Mouse (Mus musculus) midbrain, embryonic 16.5 days (tissue): Measurements from ENCODE around the gene Olfr316. TPM values are rescaled to one million over a fixed set of nuclear protein-coding genes. Genes with fewer than 3 reads are reported as not detected.
"Not testable (repeated sequence)": the region's sequence is repeated elsewhere in the genome, so short reads cannot be mapped to it uniquely, and the experiment has no call there.

Source experiments
- ATAC-seq: fragments of 200-750 bp; cut with Nextera tagmentation; 2 replicates; pipeline ENCODE4 v1.8.0; 2017; ENCODE audit warnings: moderate TSS enrichment
- H3K27ac ChIP-seq: fragments of 300-500 bp; sonication (generic); 2 replicates; pipeline ENCODE4 v1.5.1; 2014; ENCODE audit warnings: mild to moderate bottlenecking, low read length, mixed read lengths
- H3K27me3 ChIP-seq: fragments of 300-500 bp; sonication (generic); 2 replicates; pipeline ENCODE4 v1.6.1; 2014; ENCODE audit warnings: low read depth, low read length, mixed read lengths; ENCODE audit not compliant: control insufficient read depth, insufficient read depth
- H3K36me3 ChIP-seq: fragments of 300-500 bp; sonication (generic); 2 replicates; pipeline ENCODE4 v1.6.1; 2014; ENCODE audit warnings: mild to moderate bottlenecking, low read length, moderate library complexity, mixed read lengths; ENCODE audit not compliant: control insufficient read depth, insufficient read depth
- H3K4me1 ChIP-seq: fragments of 300-500 bp; sonication (generic); 2 replicates; pipeline ENCODE4 v1.6.1; 2014; ENCODE audit warnings: mild to moderate bottlenecking, low read length, mixed read lengths; ENCODE audit not compliant: control insufficient read depth, insufficient read depth
- H3K4me2 ChIP-seq: fragments of 300-500 bp; sonication (generic); 2 replicates; pipeline ENCODE4 v1.6.1; 2014; ENCODE audit warnings: mild to moderate bottlenecking, low read length, mixed read lengths
- H3K4me3 ChIP-seq: fragments of 300-500 bp; sonication (generic); 2 replicates; pipeline ENCODE4 v1.5.1; 2014; ENCODE audit warnings: low read depth, mild to moderate bottlenecking, low read length, moderate library complexity, mixed read lengths
- H3K9ac ChIP-seq: fragments of 300-500 bp; sonication (generic); 2 replicates; pipeline ENCODE4 v1.6.1; 2014; ENCODE audit warnings: low read depth, low read length, mixed read lengths
- H3K9me3 ChIP-seq: fragments of 300-500 bp; sonication (generic); replicated peaks from 2 replicates; pipeline ENCODE4 v1.6.1; 2014; ENCODE audit warnings: mild to moderate bottlenecking, low read length, mixed read lengths; ENCODE audit not compliant: control insufficient read depth, poor library complexity, severe bottlenecking
- WGBS: fragments of 180-500 bp; shearing (Covaris S2); extraction: QIAGEN DNeasy Blood & Tissue Kit; methylation state at CpG from one replicate; pipeline ENCODE4 v1.1.7; 2014; 5-methylcytosine and 5-hydroxymethylcytosine counted together
- polyA plus RNA-seq: library from polyadenylated mRNA; unstranded; fragments of >200 nt; fragmentation: Nextera tagmentation; extraction: Ambion mirVana; gene quantifications from 2 replicates; pipeline ENCODE4 v1.2.1, GENCODE M21; 2015

Gene Olfr316
- polyA plus RNA-seq: not detected in 2 replicates

- H3K9me3 ChIP-seq: no peaks in the 10 kb centered on the region
- H3K4me1 ChIP-seq: no peaks in the 10 kb centered on the region
- H3K4me2 ChIP-seq: no peak within 1 kb of the TSS
- H3K9ac ChIP-seq: no peak within 1 kb of the TSS
- no peaks in the 10 kb centered on the region for H3K36me3 ChIP-seq
- no peaks in the 10 kb centered on the region for H3K27me3 ChIP-seq
- ATAC-seq: no peak
- no peak within 1 kb of the TSS for H3K4me3 ChIP-seq
- H3K27ac ChIP-seq: no peak within 1 kb of the TSS
- 94% methylated on average over 2 of the region's 2 CpGs for WGBS
These were observed at the start of gene Olfr316 for GRCm38 (mm10) chr11:58752434-58752833. Olfr316 (plus strand) TSS chr11:58752734.

- no peak for ATAC-seq
- 81% methylated on average over 11 of the region's 11 CpGs for WGBS
These were observed 43.4 kb upstream of the Olfr316 start for GRCm38 (mm10) chr11:58709086-58709485.

GRCm38 (mm10) chr11:58717723-58718122, 34.8 kb upstream of the Olfr316 start:
- H3K36me3 ChIP-seq, H3K4me1 ChIP-seq, H3K4me3 ChIP-seq, H3K27ac ChIP-seq, H3K27me3 ChIP-seq, ATAC-seq, H3K4me2 ChIP-seq, H3K9ac ChIP-seq, H3K9me3 ChIP-seq: not testable (repeated sequence)
- 91% methylated on average over 7 of the region's 7 CpGs for WGBS

More at GRCm38 (mm10) chr11:58709086-58709485, 43.4 kb upstream of the Olfr316 start:
- H3K4me3 ChIP-seq: no peak overlapping the region
- H3K27me3 ChIP-seq: no peaks in the 10 kb centered on the region
- no peaks in the 10 kb centered on the region for H3K36me3 ChIP-seq
- no peaks in the 10 kb centered on the region for H3K4me1 ChIP-seq
- H3K9ac ChIP-seq: no peak overlapping the region
- no peak overlapping the region for H3K4me2 ChIP-seq
- H3K27ac ChIP-seq: no peak overlapping the region
- H3K9me3 ChIP-seq: no peaks in the 10 kb centered on the region

- Histone ChIP-seq H3K4me2 (no peak overlapping the region), H3K9me3 (no peaks in the 10 kb centered on the region), H3K4me3 (no peak overlapping the region), H3K36me3 (no peaks in the 10 kb centered on the region), H3K9ac (no peak overlapping the region), H3K4me1 (no peaks in the 10 kb centered on the region), H3K27ac (no peak overlapping the region), H3K27me3 (no peaks in the 10 kb centered on the region)
- no peak for ATAC-seq
- WGBS: 85% methylated on average over 4 of the region's 4 CpGs
These were observed 32.8 kb upstream of the Olfr316 start for GRCm38 (mm10) chr11:58719701-58720100.

GRCm38 (mm10) chr11:58723914-58724313, 28.6 kb upstream of the Olfr316 start, which contains the start of gene Olfr318:
Olfr318 (minus strand) TSS chr11:58724014.
- Histone ChIP-seq H3K4me1 (no peaks in the 10 kb centered on the region), H3K9ac (no peak within 1 kb of the TSS), H3K9me3 (no peaks in the 10 kb centered on the region), H3K27me3 (no peaks in the 10 kb centered on the region), H3K27ac (no peak within 1 kb of the TSS), H3K4me2 (no peak within 1 kb of the TSS), H3K4me3 (no peak within 1 kb of the TSS), H3K36me3 (no peaks in the 10 kb centered on the region)
- no peak for ATAC-seq

GRCm38 (mm10) chr11:58727896-58728650, 24.5 kb upstream of the Olfr316 start:
- not testable (repeated sequence) for H3K36me3 ChIP-seq, H3K4me1 ChIP-seq, H3K9me3 ChIP-seq, H3K4me2 ChIP-seq, H3K27me3 ChIP-seq, H3K27ac ChIP-seq, ATAC-seq, H3K4me3 ChIP-seq, H3K9ac ChIP-seq
- WGBS: 83% methylated on average over 6 of the region's 6 CpGs

GRCm38 (mm10) chr11:58733372-58733771, 19.2 kb upstream of the Olfr316 start:
- no peak overlapping the region for H3K4me3 ChIP-seq
- H3K4me2 ChIP-seq: no peak overlapping the region
- H3K27ac ChIP-seq: no peak overlapping the region
- no peaks in the 10 kb centered on the region for H3K36me3 ChIP-seq
- no peaks in the 10 kb centered on the region for H3K4me1 ChIP-seq
- H3K27me3 ChIP-seq: no peaks in the 10 kb centered on the region
- H3K9ac ChIP-seq: no peak overlapping the region
- no peaks in the 10 kb centered on the region for H3K9me3 ChIP-seq
- WGBS: 49% methylated on average over 3 of the region's 3 CpGs
- no peak for ATAC-seq

- Histone ChIP-seq H3K36me3 (no peaks in the 10 kb centered on the region), H3K27me3 (no peaks in the 10 kb centered on the region), H3K27ac (no peak within 1 kb of the TSS), H3K4me2 (no peak within 1 kb of the TSS), H3K9ac (no peak within 1 kb of the TSS), H3K4me3 (no peak within 1 kb of the TSS), H3K9me3 (no peaks in the 10 kb centered on the region), H3K4me1 (no peaks in the 10 kb centered on the region)
- WGBS: 73% methylated on average over 4 of the region's 4 CpGs
- no peak for ATAC-seq
These were observed 13.7 kb upstream of the Olfr316 start, which contains the start of gene Olfr317 for GRCm38 (mm10) chr11:58738792-58739262. Olfr317 (minus strand) TSS chr11:58739212.

GRCm38 (mm10) chr11:58751096-58751495, 1.4 kb upstream of the Olfr316 start:
- 90% methylated on average over 18 of the region's 18 CpGs for WGBS
- H3K9me3 ChIP-seq, H3K27ac ChIP-seq, ATAC-seq, H3K4me1 ChIP-seq, H3K36me3 ChIP-seq, H3K27me3 ChIP-seq, H3K4me2 ChIP-seq, H3K9ac ChIP-seq, H3K4me3 ChIP-seq: not testable (repeated sequence)
